Mouse (Mus musculus) adrenal gland, adult (tissue): ENCODE results near the gene Ggact.

Experiments
- DNase-seq, 2 experiments: peaks; one replicate each; pipeline ENCODE4 v3.0.0; 2022 to 2023; ENCODE audit warnings: low spot score in 1 of 2; ENCODE audit not compliant: inconsistent age in 2 of 2

The Ggact gene

DNA sequence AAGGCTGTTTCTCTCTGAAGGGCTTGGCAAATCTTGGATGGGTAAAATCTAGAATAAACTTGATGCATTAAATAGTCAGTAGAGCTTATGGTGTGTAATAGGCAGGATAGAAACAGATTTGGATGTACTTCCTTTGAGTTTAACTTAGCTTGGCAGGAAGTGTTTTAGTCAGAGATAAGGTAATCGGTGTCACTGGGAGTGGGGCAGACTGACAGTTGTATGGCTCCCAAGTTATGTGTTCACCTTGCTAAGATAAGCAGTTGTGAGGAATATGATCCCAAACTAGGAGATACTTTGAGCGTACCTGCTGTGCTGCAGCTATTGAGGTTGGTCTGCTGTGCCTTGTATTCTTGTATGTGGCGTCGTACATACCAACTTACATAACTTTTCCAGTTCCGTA lies 147.1 kb downstream of the Ggact start:
- DNase-seq = no peak
